Mouse (Mus musculus): Measurements from ENCODE around the gene Dnah2.

DNA sequence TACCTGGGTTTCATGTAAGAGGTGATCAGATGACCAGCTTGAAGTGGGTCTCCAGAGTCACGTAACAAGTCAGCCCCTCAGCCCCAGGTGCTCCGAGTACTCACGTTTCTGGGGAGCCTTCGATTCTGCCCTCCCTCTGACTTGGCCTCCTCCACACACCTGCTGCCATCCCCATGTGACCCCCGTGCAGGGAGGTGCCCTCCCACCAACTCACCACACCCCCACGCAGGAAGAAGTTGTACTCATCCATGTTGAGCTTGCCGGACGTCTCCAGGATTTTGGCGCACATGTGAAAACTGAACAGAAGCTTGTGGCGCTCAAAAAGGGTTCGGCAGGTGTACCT, 116.3 kb downstream of the Dnah2 start:
- TF ChIP-seq MYOD1 (IDR thresholded peaks at IDR 0.05; ENCODE audit: control insufficient read depth, insufficient read length, low read depth), result no peak
- TF ChIP-seq CTCF (IDR thresholded peaks at IDR 0.05; ENCODE audit: control insufficient read depth, insufficient read depth, insufficient read length), result no peak

Measured in C2C12 (cell line).